Mouse (Mus musculus) thymus, postnatal 25 days (tissue): Measurements from ENCODE around the gene Fastkd1.
A peak's percentile ranks its signal among the peaks of the same experiment; 100 is the strongest.
"Not testable (repeated sequence)": the region's sequence is repeated elsewhere in the genome, so short reads cannot be mapped to it uniquely, and the experiment has no call there.

Source experiments
- DNase-seq: peaks from one replicate; pipeline ENCODE4 v3.0.0; 2022

Gene Fastkd1

GRCm38 (mm10) chr2:69712981-69713625 lies at the start of gene Fastkd1:
Fastkd1 (minus strand) TSS chr2:69713516.
- DNase-seq, result peak; percentile 81

- no peak for DNase-seq
Measured at GRCm38 (mm10) chr2:69760980-69761379, 47.7 kb upstream of the Fastkd1 start.

GRCm38 (mm10) chr2:69745091-69745490 lies 31.8 kb upstream of the Fastkd1 start:
- no peak for DNase-seq

GRCm38 (mm10) chr2:69723519-69723825 lies 10.2 kb upstream of the Fastkd1 start:
- DNase-seq, result no peak

GRCm38 (mm10) chr2:69722650-69723518 lies 9.6 kb upstream of the Fastkd1 start:
- peak; percentile 90 for DNase-seq

- DNase-seq, result no peak
Measured at GRCm38 (mm10) chr2:69722273-69722649, 8.9 kb upstream of the Fastkd1 start, which contains the start of gene Ppig. Ppig (plus strand) TSS chr2:69722545.

GRCm38 (mm10) chr2:69719121-69719520 lies 5.8 kb upstream of the Fastkd1 start:
- DNase-seq, result no peak

- no peak for DNase-seq
Measured at GRCm38 (mm10) chr2:69716483-69716882, 3.2 kb upstream of the Fastkd1 start.

- no peak for DNase-seq
Measured at GRCm38 (mm10) chr2:69714126-69714525, 810 bp upstream of the Fastkd1 start.

- no peak for DNase-seq
Measured at GRCm38 (mm10) chr2:69713626-69714014, 304 bp upstream of the Fastkd1 start.

- DNase-seq, result no peak
Measured at GRCm38 (mm10) chr2:69712171-69712570, 1.1 kb downstream of the Fastkd1 start.

- no peak for DNase-seq
Measured at GRCm38 (mm10) chr2:69700446-69700845, 12.9 kb downstream of the Fastkd1 start.

- no peak for DNase-seq
Measured at GRCm38 (mm10) chr2:69693501-69693900, 19.8 kb downstream of the Fastkd1 start.

GRCm38 (mm10) chr2:69690843-69691242 lies 22.5 kb downstream of the Fastkd1 start:
- DNase-seq, result no peak

- no peak for DNase-seq
Measured at GRCm38 (mm10) chr2:69690214-69690613, 23.1 kb downstream of the Fastkd1 start.

- no peak for DNase-seq
Measured at GRCm38 (mm10) chr2:69684488-69684887, 28.8 kb downstream of the Fastkd1 start.

- DNase-seq, result no peak
Measured at GRCm38 (mm10) chr2:69683036-69683805, 30.1 kb downstream of the Fastkd1 start.

- no peak for DNase-seq
Measured at GRCm38 (mm10) chr2:69681931-69682330, 31.4 kb downstream of the Fastkd1 start.

- DNase-seq, result peak; percentile 32
Measured at GRCm38 (mm10) chr2:69679990-69680389, 33.3 kb downstream of the Fastkd1 start.

- DNase-seq, result not testable (repeated sequence)
Measured at GRCm38 (mm10) chr2:69677215-69677614, 36.1 kb downstream of the Fastkd1 start.

GRCm38 (mm10) chr2:69676713-69677112 lies 36.6 kb downstream of the Fastkd1 start:
- DNase-seq, result peak; percentile 24

GRCm38 (mm10) chr2:69675266-69675665 lies 38.0 kb downstream of the Fastkd1 start:
- DNase-seq, result no peak

GRCm38 (mm10) chr2:69673723-69674122 lies 39.6 kb downstream of the Fastkd1 start:
- DNase-seq, result no peak

- no peak for DNase-seq
Measured at GRCm38 (mm10) chr2:69669853-69670252, 43.5 kb downstream of the Fastkd1 start, which contains the start of gene Klhl41. Klhl41 (plus strand) TSS chr2:69670120.
